Mouse (Mus musculus) Muller cell, postnatal 12 days (primary cell): ENCODE data around the gene Gcc2.
A peak's percentile ranks its signal among the peaks of the same experiment; 100 is the strongest.
"Not testable (repeated sequence)": the region's sequence is repeated elsewhere in the genome, so short reads cannot be mapped to it uniquely, and the experiment has no call there.

Experiments used
- DNase-seq: peaks from one replicate; pipeline ENCODE4 v3.0.0-alpha.2; 2015; ENCODE audit errors: inconsistent ontology term

Gcc2 gene

GRCm38 (mm10) chr10:58231779-58232640, 23.3 kb upstream of the Gcc2 start:
- peak; percentile 52 for DNase-seq

- DNase-seq: not testable (repeated sequence)
Measured at GRCm38 (mm10) chr10:58232641-58232969, 22.7 kb upstream of the Gcc2 start, which contains the start of gene Duxf3. Duxf3 (minus strand) TSS chr10:58232675.

- DNase-seq: not testable (repeated sequence)
Measured at GRCm38 (mm10) chr10:58233054-58233739, 22.1 kb upstream of the Gcc2 start.

GRCm38 (mm10) chr10:58233740-58234121, 21.6 kb upstream of the Gcc2 start:
- DNase-seq: not testable (repeated sequence)

GRCm38 (mm10) chr10:58234985-58235384, 20.3 kb upstream of the Gcc2 start:
- DNase-seq: not testable (repeated sequence)

- DNase-seq: no peak
Measured at GRCm38 (mm10) chr10:58236613-58237012, 18.7 kb upstream of the Gcc2 start, which contains the start of gene Gm4981. Gm4981 (minus strand) TSS chr10:58236701.

- DNase-seq: peak; percentile 20
Measured at GRCm38 (mm10) chr10:58238984-58239740, 16.1 kb upstream of the Gcc2 start.

- no peak for DNase-seq
Measured at GRCm38 (mm10) chr10:58249535-58249934, 5.8 kb upstream of the Gcc2 start.

- DNase-seq: peak; percentile 24
Measured at GRCm38 (mm10) chr10:58254635-58255175, 592 bp upstream of the Gcc2 start.

- no peak for DNase-seq
Measured at GRCm38 (mm10) chr10:58255954-58256353, 657 bp downstream of the Gcc2 start.

- no peak for DNase-seq
Measured at GRCm38 (mm10) chr10:58258466-58258865, 3.2 kb downstream of the Gcc2 start.

- DNase-seq: no peak
Measured at GRCm38 (mm10) chr10:58282238-58282637, 26.9 kb downstream of the Gcc2 start.

GRCm38 (mm10) chr10:58290742-58291141, 35.4 kb downstream of the Gcc2 start:
- no peak for DNase-seq

- DNase-seq: no peak
Measured at GRCm38 (mm10) chr10:58294246-58294645, 38.9 kb downstream of the Gcc2 start.

- no peak for DNase-seq
Measured at GRCm38 (mm10) chr10:58295605-58296004, 40.3 kb downstream of the Gcc2 start.

GRCm38 (mm10) chr10:58304996-58305395, 49.7 kb downstream of the Gcc2 start:
- DNase-seq: no peak

- DNase-seq: no peak
Measured at GRCm38 (mm10) chr10:58306897-58307296, 51.6 kb downstream of the Gcc2 start.

GRCm38 (mm10) chr10:58310791-58311190, 55.5 kb downstream of the Gcc2 start:
- peak; percentile 73 for DNase-seq

- DNase-seq: no peak
Measured at GRCm38 (mm10) chr10:58312887-58313286, 57.6 kb downstream of the Gcc2 start.

GRCm38 (mm10) chr10:58320881-58321280, 65.6 kb downstream of the Gcc2 start:
- DNase-seq: peak; percentile 75

- DNase-seq: peak; percentile 78
Measured at GRCm38 (mm10) chr10:58322361-58323027, 67.2 kb downstream of the Gcc2 start.
